ENCODE assay signal across 13 mouse cellular contexts in the genomic region with DNA sequence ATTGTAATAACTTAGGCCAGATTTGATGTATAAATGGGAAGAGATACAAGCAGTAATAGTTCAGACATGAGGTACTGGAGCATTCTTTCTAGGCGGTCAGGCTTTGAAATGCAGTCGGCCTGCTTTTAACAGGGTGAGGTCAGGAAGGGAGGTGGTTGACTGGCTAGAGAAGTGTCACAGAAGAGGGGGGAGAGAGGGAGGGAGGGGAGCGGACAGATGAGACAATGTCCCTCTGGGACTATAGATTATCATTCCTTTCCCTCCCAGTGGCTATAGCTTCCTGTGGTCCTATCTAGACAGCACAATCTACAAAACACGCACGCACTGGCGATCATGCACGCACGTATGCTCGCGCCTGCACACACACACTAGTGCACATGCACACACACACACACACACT.
"Had no signal": no experiment of that assay in that cellular context is flagged by ENCODE, and none has a peak within 500 bp of the region (broad histone marks: within the 10 kb centered on the region; RNA-seq: fewer than 3 reads in every experiment).

No protein-coding gene starts in this region.

- H3K4me2 ChIP-seq: limb, embryonic 15.5 days; liver, embryonic 12.5 days; lung, embryonic 14.5 days; midbrain, embryonic 15.5 days had no signal

- DNase-seq: kidney, adult 18-20 months; kidney, postnatal 36 days; layer of hippocampus, adult 9-11 months; layer of hippocampus, postnatal 36 days; lung, embryonic 14.5 days; lung, postnatal 10 days; lung, postnatal 4 days; right cerebral cortex, adult 18-20 months; right cerebral cortex, postnatal 25 days; thymus, postnatal 36 days had no signal

- H3K4me1 ChIP-seq: limb, embryonic 15.5 days; liver, embryonic 12.5 days; midbrain, embryonic 15.5 days had no signal

- ATAC-seq: liver, embryonic 12.5 days; midbrain, embryonic 15.5 days had no signal

- H3K4me3 ChIP-seq: limb, embryonic 15.5 days; liver, embryonic 12.5 days; midbrain, embryonic 15.5 days had no signal

- H3K27ac ChIP-seq: limb, embryonic 15.5 days; liver, embryonic 12.5 days; midbrain, embryonic 15.5 days had no signal

- H3K36me3 ChIP-seq: limb, embryonic 15.5 days; liver, embryonic 12.5 days; midbrain, embryonic 15.5 days had no signal

- H3K9ac ChIP-seq: limb, embryonic 15.5 days; liver, embryonic 12.5 days; lung, embryonic 14.5 days; midbrain, embryonic 15.5 days had no signal

- H3K27me3 ChIP-seq: limb, embryonic 15.5 days; liver, embryonic 12.5 days; midbrain, embryonic 15.5 days had no signal

- H3K9me3 ChIP-seq: limb, embryonic 15.5 days; liver, embryonic 12.5 days; midbrain, embryonic 15.5 days had no signal
